Mouse (Mus musculus): ENCODE measurements around the gene D17Wsu92e. TPM values are rescaled to one million over a fixed set of nuclear protein-coding genes. Genes with fewer than 3 reads are reported as not detected.

D17Wsu92e gene
- total and polyA plus RNA-seq, 3 experiments = 112 to 151 (median 136) TPM

DNA sequence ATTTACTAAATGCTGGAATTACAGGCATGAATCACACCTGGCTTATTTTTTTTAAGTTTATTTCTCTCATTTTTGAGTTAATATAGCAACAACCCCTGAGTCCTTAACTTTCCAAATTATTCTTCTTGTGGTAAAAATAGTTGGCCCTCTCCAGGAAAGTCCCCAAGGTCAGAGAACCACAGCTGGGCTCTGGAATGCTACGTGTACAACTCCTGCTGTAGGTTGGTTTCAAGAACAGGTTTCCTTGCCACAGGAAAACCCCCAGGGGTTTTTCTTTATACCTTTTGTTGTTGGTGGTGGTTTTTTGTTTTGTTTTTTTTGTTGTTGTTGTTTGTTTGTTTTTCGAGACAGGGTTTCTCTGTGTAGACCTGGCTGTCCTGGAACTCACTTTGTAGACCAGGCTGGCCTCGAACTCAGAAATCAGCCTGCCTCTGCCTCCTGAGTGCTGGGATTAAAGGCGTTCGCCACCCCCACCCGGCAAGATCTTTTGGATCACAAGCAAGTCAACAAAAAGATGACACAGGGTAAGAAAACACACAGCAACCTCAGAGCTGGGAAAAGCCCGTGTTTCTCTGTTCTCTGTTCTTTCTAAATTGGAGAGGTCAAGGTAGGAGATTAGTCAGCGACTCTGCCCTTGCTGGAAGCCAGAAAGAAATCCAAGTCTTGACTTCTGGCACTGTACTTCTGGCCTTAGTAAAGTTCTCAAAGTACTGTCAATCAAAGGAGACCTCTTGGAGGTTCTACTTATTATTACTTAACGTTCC, 2.9 kb upstream of the D17Wsu92e start:
- Histone ChIP-seq H3K36me3 (ENCODE audit: control insufficient read depth, insufficient read depth, low read length) (no peaks in the 10 kb centered on the region; the same call in 1 of the 2 replicates), H3K27ac (no peak overlapping the region), H3K79me2 (replicated peaks; ENCODE audit: control insufficient read depth, insufficient read depth, low read length) (peaks cover 2% of the 10 kb centered on the region), H3K9ac (ENCODE audit: low read depth, low read length) (no peak overlapping the region), H3K27me3 (ENCODE audit: control insufficient read depth, insufficient read depth, low read length) (no peaks in the 10 kb centered on the region), H3K4me3 (no peak overlapping the region), H3K4me1 (ENCODE audit: control insufficient read depth, insufficient read depth, low read length) (peaks cover 16% of the 10 kb centered on the region)
- intact Hi-C loops (cut with DNase I) = no loop called here
- no peak for TF ChIP-seq EP300 (IDR thresholded peaks at IDR 0.05; ENCODE audit: insufficient read depth, low read depth, low read length)
- 81% methylated on average over 9 of the region's 9 CpGs for WGBS
- DNase-seq = no peak

DNA sequence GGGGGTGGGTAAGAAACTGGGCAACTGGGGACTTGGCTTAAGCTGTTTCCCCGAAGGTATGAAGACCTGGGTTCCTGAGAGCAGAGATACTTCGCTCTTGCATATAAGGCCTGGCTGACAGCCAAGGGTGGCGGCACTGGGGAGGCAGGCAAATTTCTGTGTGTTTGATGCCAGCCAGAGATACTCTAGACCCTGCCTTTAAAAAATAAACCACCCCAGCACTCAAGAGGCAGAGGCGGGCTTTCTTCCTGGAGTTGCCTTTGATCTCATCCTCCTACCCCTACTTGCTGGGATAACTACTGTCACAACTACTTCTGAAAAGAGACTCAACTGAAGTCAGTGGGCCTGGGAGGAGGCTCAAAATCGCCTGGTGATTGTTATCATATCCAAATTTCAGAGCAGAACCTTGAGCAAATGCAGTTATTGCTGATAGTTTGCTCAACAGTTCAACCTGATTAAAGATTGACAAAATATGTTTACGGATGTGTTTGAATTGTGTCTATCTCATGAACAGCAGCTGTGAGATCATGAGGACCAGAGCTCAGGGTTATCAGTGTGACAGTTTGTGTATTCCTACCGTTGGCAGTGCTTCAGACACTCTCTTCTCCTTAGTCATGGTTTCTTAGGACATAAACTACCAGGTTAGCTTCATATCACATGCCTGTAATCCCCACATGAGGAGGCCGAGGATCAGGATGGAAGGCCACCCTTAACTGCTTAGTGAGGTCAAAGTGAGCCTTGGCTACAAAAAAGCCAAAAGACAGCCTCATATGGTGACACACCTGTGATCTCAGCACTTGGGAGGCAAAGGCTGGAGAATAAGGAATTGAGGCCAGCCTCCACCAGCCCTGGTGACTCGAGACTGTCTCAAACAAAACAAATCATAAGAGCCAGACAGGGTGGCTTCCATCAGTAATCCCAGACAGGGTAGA, 1.2 kb upstream of the D17Wsu92e start:
- 63% methylated on average over 9 of the region's 9 CpGs for WGBS
- Histone ChIP-seq H3K4me1 (ENCODE audit: control insufficient read depth, insufficient read depth, low read length) (peaks cover 16% of the 10 kb centered on the region), H3K79me2 (replicated peaks; ENCODE audit: control insufficient read depth, insufficient read depth, low read length) (peaks cover 4% of the 10 kb centered on the region), H3K36me3 (ENCODE audit: control insufficient read depth, insufficient read depth, low read length) (no peaks in the 10 kb centered on the region; the same call in 1 of the 2 replicates), H3K27me3 (ENCODE audit: control insufficient read depth, insufficient read depth, low read length) (no peaks in the 10 kb centered on the region), H3K9ac (ENCODE audit: low read depth, low read length) (no peak overlapping the region), H3K27ac (peak overlapping the region; percentile 97), H3K4me3 (peak overlapping the region; percentile 69; the same call in 1 of the 2 replicates)
- TF ChIP-seq CTCF (IDR thresholded peaks at IDR 0.05) = no peak
- DNase-seq = peak in 1 of 2 experiments; percentile 15
- intact Hi-C loops (cut with DNase I) = loop anchor here (1.0 kb wide), 1 partner anchor 18 kb away; no protein-coding TSS in a partner anchor

DNA sequence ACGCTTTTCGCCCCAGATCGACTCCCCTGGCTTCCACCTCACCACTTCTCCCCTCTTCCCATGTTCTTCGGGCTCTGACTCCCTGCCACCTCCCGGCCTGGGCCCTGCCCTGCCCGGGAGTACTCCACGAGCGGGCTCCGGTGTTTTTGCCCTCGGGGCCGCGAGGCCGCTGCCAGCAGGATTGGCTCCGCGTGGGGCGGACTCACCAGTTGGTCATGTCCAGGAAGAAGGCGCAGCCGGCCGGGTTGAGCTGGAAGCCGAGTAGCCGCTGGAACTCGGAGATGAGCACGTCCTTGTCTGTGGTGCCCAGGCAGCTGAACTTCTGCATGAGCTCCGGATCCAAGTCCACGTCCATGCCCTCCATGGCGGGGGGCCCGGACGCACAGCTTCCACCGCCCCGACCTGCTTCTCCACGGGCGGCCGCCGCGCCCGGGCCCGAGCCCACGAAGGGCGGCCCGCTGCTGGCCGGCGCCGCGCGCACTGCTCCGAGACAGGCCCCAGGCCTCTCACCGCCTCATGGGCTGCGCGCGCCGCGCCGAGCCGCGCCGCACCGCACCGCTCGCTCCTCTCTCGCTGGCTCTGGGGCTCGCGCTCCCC, 379 bp downstream of the D17Wsu92e start:
- Histone ChIP-seq H3K79me2 (replicated peaks; ENCODE audit: control insufficient read depth, insufficient read depth, low read length) (peaks cover 4% of the 10 kb centered on the region), H3K36me3 (ENCODE audit: control insufficient read depth, insufficient read depth, low read length) (no peaks in the 10 kb centered on the region; the same call in 1 of the 2 replicates), H3K27me3 (ENCODE audit: control insufficient read depth, insufficient read depth, low read length) (no peaks in the 10 kb centered on the region), H3K27ac (peak overlapping the region; percentile 87), H3K4me3 (peak overlapping the region; percentile 81), H3K9ac (ENCODE audit: low read depth, low read length) (peak overlapping the region; percentile 90), H3K4me1 (ENCODE audit: control insufficient read depth, insufficient read depth, low read length) (peaks cover 8% of the 10 kb centered on the region)
- TF ChIP-seq CTCF (IDR thresholded peaks at IDR 0.05) (no peak), POLR2A (IDR thresholded peaks at IDR 0.05; ENCODE audit: insufficient read depth, low read depth, low read length) (no peak), EP300 (IDR thresholded peaks at IDR 0.05; ENCODE audit: insufficient read depth, low read depth, low read length) (no peak)
- WGBS = under 1% methylated on average over 42 of the region's 62 CpGs
- DNase-seq = peak in 1 of 2 experiments; percentile 76
- intact Hi-C loops (cut with DNase I) = no loop called here

DNA sequence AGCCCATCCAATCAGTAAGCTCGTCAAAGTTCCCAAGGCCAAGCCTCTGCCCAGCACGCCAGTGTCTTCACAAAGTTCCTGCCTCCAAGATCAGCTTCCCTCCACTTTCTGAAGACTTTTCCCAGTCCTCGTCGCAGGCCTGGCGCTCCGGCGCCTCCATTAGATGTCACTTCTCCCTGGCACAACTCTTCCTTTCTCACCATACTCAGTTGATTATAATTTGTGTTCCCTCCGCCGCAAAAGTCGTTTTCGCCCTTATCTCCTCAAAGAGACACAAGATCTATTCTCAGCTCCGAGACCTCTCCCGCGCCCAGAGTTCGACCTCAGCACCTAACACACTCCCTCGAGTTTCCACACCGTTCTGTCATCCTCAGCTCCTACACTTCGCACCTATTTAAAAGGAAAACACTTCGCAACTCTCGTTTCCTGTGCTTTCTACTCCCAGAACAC, 902 bp downstream of the D17Wsu92e start:
- intact Hi-C loops (cut with DNase I) = no loop called here

DNA sequence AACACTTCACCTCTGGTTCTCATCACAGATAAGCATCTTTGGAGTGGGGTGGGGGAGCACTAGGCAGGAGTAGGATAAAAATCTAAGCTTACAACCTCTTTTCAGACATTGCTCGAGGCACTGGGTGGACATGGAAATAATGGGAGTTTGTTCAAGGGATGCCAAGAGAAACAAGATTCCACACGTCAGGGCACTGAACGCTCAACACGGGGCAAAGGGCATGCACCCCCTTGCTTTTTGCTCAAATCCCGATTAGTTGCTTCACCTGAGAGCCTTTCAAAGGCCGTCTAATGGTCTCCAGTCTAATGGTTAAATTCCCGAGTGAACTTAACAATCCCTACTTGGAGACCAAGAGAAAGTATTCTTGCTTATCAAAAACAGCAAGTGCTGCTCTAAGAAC, 1.4 kb downstream of the D17Wsu92e start:
- Histone ChIP-seq H3K27ac (no peak overlapping the region; the same call in 1 of the 2 replicates), H3K36me3 (ENCODE audit: control insufficient read depth, insufficient read depth, low read length) (no peaks in the 10 kb centered on the region; the same call in 1 of the 2 replicates), H3K27me3 (ENCODE audit: control insufficient read depth, insufficient read depth, low read length) (no peaks in the 10 kb centered on the region), H3K79me2 (replicated peaks; ENCODE audit: control insufficient read depth, insufficient read depth, low read length) (peaks cover 7% of the 10 kb centered on the region), H3K4me3 (peak overlapping the region; percentile 81), H3K9ac (ENCODE audit: low read depth, low read length) (peak overlapping the region; percentile 90; the same call in 1 of the 2 replicates), H3K4me1 (ENCODE audit: control insufficient read depth, insufficient read depth, low read length) (peaks cover 8% of the 10 kb centered on the region)
- intact Hi-C loops (cut with DNase I) = no loop called here
- DNase-seq = no peak
- TF ChIP-seq CTCF (IDR thresholded peaks at IDR 0.05) (no peak), EP300 (IDR thresholded peaks at IDR 0.05; ENCODE audit: insufficient read depth, low read depth, low read length) (no peak), POLR2A (IDR thresholded peaks at IDR 0.05; ENCODE audit: insufficient read depth, low read depth, low read length) (no peak)
- 12% methylated on average over 7 of the region's 7 CpGs for WGBS

More for the DNA sequence above, 902 bp downstream of the D17Wsu92e start:
- under 1% methylated on average over 20 of the region's 20 CpGs for WGBS
- Histone ChIP-seq H3K9ac (ENCODE audit: low read depth, low read length) (peak overlapping the region; percentile 90), H3K36me3 (ENCODE audit: control insufficient read depth, insufficient read depth, low read length) (no peaks in the 10 kb centered on the region; the same call in 1 of the 2 replicates), H3K27me3 (ENCODE audit: control insufficient read depth, insufficient read depth, low read length) (no peaks in the 10 kb centered on the region), H3K27ac (peak overlapping the region; percentile 87), H3K4me3 (peak overlapping the region; percentile 81), H3K4me1 (ENCODE audit: control insufficient read depth, insufficient read depth, low read length) (peaks cover 8% of the 10 kb centered on the region), H3K79me2 (replicated peaks; ENCODE audit: control insufficient read depth, insufficient read depth, low read length) (peaks cover 5% of the 10 kb centered on the region)
- TF ChIP-seq EP300 (IDR thresholded peaks at IDR 0.05; ENCODE audit: insufficient read depth, low read depth, low read length) = no peak
- TF ChIP-seq POLR2A (IDR thresholded peaks at IDR 0.05; ENCODE audit: insufficient read depth, low read depth, low read length) = no peak
- no peak for TF ChIP-seq CTCF (IDR thresholded peaks at IDR 0.05)
- peak; percentile 34 to 43 for DNase-seq
